Mouse (Mus musculus): ENCODE data around the gene Ccdc121.
"Not testable (repeated sequence)": the region's sequence is repeated elsewhere in the genome, so short reads cannot be mapped to it uniquely, and the experiment has no call there.

GRCm38 (mm10) chr1:181510855-181511254 is 396 bp downstream of the Ccdc121 start:
- TF ChIP-seq HCFC1 (IDR thresholded peaks at IDR 0.05; ENCODE audit: borderline replicate concordance, insufficient read depth, low read length); CHD2 (IDR thresholded peaks at IDR 0.05; ENCODE audit: low read depth, low read length): not testable (repeated sequence)
- 0 out of 2 replicates have a peak, but pooled peaks have one; percentile 20 for TF ChIP-seq MAFK (IDR thresholded peaks at IDR 0.05; ENCODE audit: insufficient read depth, low read depth, low read length)
